Mouse (Mus musculus) frontal cortex, postnatal 10 days (tissue): ENCODE data around the gene Rcc2.
A peak's percentile ranks its signal among the peaks of the same experiment; 100 is the strongest.

Source experiments
- DNase-seq, 2 experiments: peaks; one replicate each; pipeline ENCODE4 v3.0.0; 2022; ENCODE audit warnings: low spot score in 2 of 2, mixed read lengths in 1 of 2

Gene Rcc2

GRCm38 (mm10) chr4:140709617-140710016 lies 9.3 kb downstream of the Rcc2 start:
- no peak for DNase-seq

- DNase-seq = no peak
Measured at GRCm38 (mm10) chr4:140710781-140711180, 10.4 kb downstream of the Rcc2 start.

- DNase-seq = no peak
Measured at GRCm38 (mm10) chr4:140711360-140711759, 11.0 kb downstream of the Rcc2 start.

- peak; percentile 93 to 96 for DNase-seq
Measured at GRCm38 (mm10) chr4:140713480-140714365, 13.4 kb downstream of the Rcc2 start.

- no peak for DNase-seq
Measured at GRCm38 (mm10) chr4:140714586-140714985, 14.2 kb downstream of the Rcc2 start.

- DNase-seq = no peak
Measured at GRCm38 (mm10) chr4:140716994-140717393, 16.7 kb downstream of the Rcc2 start.

- DNase-seq = no peak
Measured at GRCm38 (mm10) chr4:140718436-140718835, 18.1 kb downstream of the Rcc2 start.

GRCm38 (mm10) chr4:140720091-140720490 lies 19.8 kb downstream of the Rcc2 start:
- DNase-seq = no peak

GRCm38 (mm10) chr4:140721968-140722490 lies 21.7 kb downstream of the Rcc2 start:
- DNase-seq = no peak

GRCm38 (mm10) chr4:140722710-140723109 lies 22.4 kb downstream of the Rcc2 start:
- no peak for DNase-seq

- no peak for DNase-seq
Measured at GRCm38 (mm10) chr4:140723192-140723591, 22.9 kb downstream of the Rcc2 start.

- DNase-seq = no peak
Measured at GRCm38 (mm10) chr4:140723801-140724200, 23.5 kb downstream of the Rcc2 start.

GRCm38 (mm10) chr4:140724739-140725138 lies 24.4 kb downstream of the Rcc2 start:
- no peak for DNase-seq

GRCm38 (mm10) chr4:140726907-140727306 lies 26.6 kb downstream of the Rcc2 start:
- DNase-seq = no peak

GRCm38 (mm10) chr4:140731654-140732053 lies 31.3 kb downstream of the Rcc2 start:
- DNase-seq = no peak

GRCm38 (mm10) chr4:140732871-140733270 lies 32.5 kb downstream of the Rcc2 start:
- DNase-seq = no peak

GRCm38 (mm10) chr4:140740655-140741054 lies 40.3 kb downstream of the Rcc2 start:
- no peak for DNase-seq

GRCm38 (mm10) chr4:140741401-140741800 lies 41.1 kb downstream of the Rcc2 start:
- DNase-seq = no peak

GRCm38 (mm10) chr4:140742543-140742942 lies 42.2 kb downstream of the Rcc2 start, which contains the start of gene Padi6:
Padi6 (minus strand) TSS chr4:140742643.
- DNase-seq = no peak

- no peak for DNase-seq
Measured at GRCm38 (mm10) chr4:140743086-140743485, 42.7 kb downstream of the Rcc2 start.

- peak in 1 of 2 experiments; percentile 36 for DNase-seq
Measured at GRCm38 (mm10) chr4:140744654-140745053, 44.3 kb downstream of the Rcc2 start.

GRCm38 (mm10) chr4:140747978-140748377 lies 47.6 kb downstream of the Rcc2 start:
- DNase-seq = no peak

GRCm38 (mm10) chr4:140750328-140750727 lies 50.0 kb downstream of the Rcc2 start:
- no peak for DNase-seq
